Mouse (Mus musculus) G1E (cell line): Measurements from ENCODE around the gene Madd. TPM values are rescaled to one million over a fixed set of nuclear protein-coding genes. Genes with fewer than 3 reads are reported as not detected.

Source experiments
- ATAC-seq: 2 replicates; pipeline ENCODE4 v1.8.0; 2016; ENCODE audit warnings: mild to moderate bottlenecking; ENCODE audit not compliant: insufficient number of reproducible peaks, poor library complexity, low FRiP score, severe bottlenecking; ENCODE audit errors: extremely low read depth
- DNase-seq: peaks from one replicate; pipeline ENCODE4 v3.0.0; 2012; ENCODE audit warnings: low spot score
- H3K27me3 ChIP-seq: 2 replicates; pipeline ENCODE4 v1.6.1; 2012; ENCODE audit warnings: mild to moderate bottlenecking, low read length, inconsistent platforms; ENCODE audit not compliant: insufficient read depth
- H3K36me3 ChIP-seq: replicated peaks from 2 replicates; pipeline ENCODE3; 2012; ENCODE audit warnings: mild to moderate bottlenecking, inconsistent platforms
- H3K4me1 ChIP-seq: 2 replicates; pipeline ENCODE4 v1.6.1; 2012; ENCODE audit warnings: low read depth, low read length, inconsistent platforms, mixed read lengths; ENCODE audit not compliant: insufficient read depth
- H3K4me3 ChIP-seq: 2 replicates; pipeline ENCODE4 v1.5.1; 2012; ENCODE audit warnings: low read depth, mild to moderate bottlenecking, inconsistent platforms, low read length, moderate library complexity, mixed read lengths
- H3K9me3 ChIP-seq: replicated peaks from 2 replicates; pipeline ENCODE4 v1.6.1; 2012; ENCODE audit warnings: inconsistent platforms
- CTCF ChIP-seq: IDR thresholded peaks from 2 replicates; pipeline ENCODE4 v1.5.1; 2012; ENCODE audit warnings: low read depth, low read length, inconsistent platforms, mixed read lengths
- GATA1 ChIP-seq: IDR thresholded peaks from 2 replicates; pipeline ENCODE4 v1.6.1; 2012; ENCODE audit warnings: borderline replicate concordance, low read length, inconsistent platforms, mixed read lengths
- GATA2 ChIP-seq: IDR thresholded peaks from 2 replicates; pipeline ENCODE4 v1.6.1; 2012; ENCODE audit warnings: low read depth, low read length, inconsistent platforms, borderline replicate concordance
- POLR2AphosphoS5 ChIP-seq: IDR thresholded peaks from 2 replicates; pipeline ENCODE4 v1.6.1; 2012; ENCODE audit warnings: low read depth, low read length, inconsistent platforms; ENCODE audit not compliant: insufficient replicate concordance
- TAL1 ChIP-seq: conservative IDR thresholded peaks from 2 replicates; pipeline ENCODE4 v1.6.1; 2012; ENCODE audit warnings: low read depth, low read length, inconsistent platforms, mixed read lengths
- polyA plus RNA-seq: library from polyadenylated mRNA; stranded (reverse); fragments of >175 nt; gene quantifications from 2 replicates; pipeline ENCODE4 v1.2.3, GENCODE M21; 2012
- total RNA-seq, 2 experiments: library from RNA; stranded (forward) in 1 of 2; stranded (reverse) in 1 of 2; fragments of 200-1000 nt in 1 of 2; fragments of >200 nt in 1 of 2; fragmentation: Nextera tagmentation in 1 of 2; gene quantifications; 2 replicates each; pipeline ENCODE4 v1.2.3; 2014 to 2017

Gene Madd
- total and polyA plus RNA-seq, 3 experiments, result 10.4 to 26.7 (median 18.0) TPM

GRCm38 (mm10) chr2:91182016-91182404 is 1.6 kb downstream of the Madd start:
- DNase-seq (no peak), ATAC-seq (no peak)
- peaks cover 23% of the 10 kb centered on the region for H3K36me3 ChIP-seq
- peak overlapping the region; percentile 85 for H3K4me3 ChIP-seq
- H3K9me3 ChIP-seq, result no peaks in the 10 kb centered on the region
- H3K27me3 ChIP-seq, result no peaks in the 10 kb centered on the region
- TF ChIP-seq TAL1 (no peak), GATA2 (no peak), CTCF (no peak), GATA1 (no peak), POLR2AphosphoS5 (no peak)
- peaks cover 35% of the 10 kb centered on the region for H3K4me1 ChIP-seq

- H3K27me3 ChIP-seq, result no peaks in the 10 kb centered on the region
- H3K9me3 ChIP-seq, result no peaks in the 10 kb centered on the region
- no peak for DNase-seq
- no peak for TF ChIP-seq CTCF
- no peak for TF ChIP-seq GATA1
- TF ChIP-seq GATA2, result no peak
- TF ChIP-seq TAL1, result no peak
- TF ChIP-seq POLR2AphosphoS5, result no peak
- peaks cover 36% of the 10 kb centered on the region for H3K36me3 ChIP-seq
- H3K4me3 ChIP-seq, result no peak overlapping the region
- H3K4me1 ChIP-seq, result peaks cover 32% of the 10 kb centered on the region
- no peak for ATAC-seq
These were observed 2.9 kb downstream of the Madd start for GRCm38 (mm10) chr2:91180706-91181105.

GRCm38 (mm10) chr2:91179825-91180224 is 3.8 kb downstream of the Madd start:
- ATAC-seq (no peak), DNase-seq (no peak)
- TF ChIP-seq CTCF (no peak), GATA1 (no peak), GATA2 (no peak)
- no peaks in the 10 kb centered on the region for H3K27me3 ChIP-seq
- peaks cover 28% of the 10 kb centered on the region for H3K4me1 ChIP-seq
- H3K9me3 ChIP-seq, result no peaks in the 10 kb centered on the region
- no peak overlapping the region for H3K4me3 ChIP-seq
- peaks cover 40% of the 10 kb centered on the region for H3K36me3 ChIP-seq

GRCm38 (mm10) chr2:91176234-91176633 is 7.4 kb downstream of the Madd start:
- ATAC-seq (no peak), DNase-seq (no peak)
- TF ChIP-seq CTCF, result no peak
- no peak for TF ChIP-seq POLR2AphosphoS5
- TF ChIP-seq GATA2, result no peak
- TF ChIP-seq GATA1, result no peak
- no peak for TF ChIP-seq TAL1
- no peaks in the 10 kb centered on the region for H3K9me3 ChIP-seq
- H3K27me3 ChIP-seq, result no peaks in the 10 kb centered on the region
- no peak overlapping the region for H3K4me3 ChIP-seq
- H3K4me1 ChIP-seq, result peaks cover 8% of the 10 kb centered on the region; the same call in 1 of the 2 replicates
- peaks cover 72% of the 10 kb centered on the region for H3K36me3 ChIP-seq

GRCm38 (mm10) chr2:91175490-91175889 is 8.1 kb downstream of the Madd start:
- Histone ChIP-seq H3K9me3 (no peaks in the 10 kb centered on the region), H3K27me3 (no peaks in the 10 kb centered on the region), H3K4me1 (peaks cover 1% of the 10 kb centered on the region; the same call in 1 of the 2 replicates), H3K4me3 (no peak overlapping the region), H3K36me3 (peaks cover 76% of the 10 kb centered on the region)
- TF ChIP-seq GATA1, result no peak
- DNase-seq, result no peak
- no peak for ATAC-seq

GRCm38 (mm10) chr2:91169587-91170322 is 13.9 kb downstream of the Madd start:
- H3K36me3 ChIP-seq, result peaks cover 87% of the 10 kb centered on the region
- no peak for TF ChIP-seq CTCF
- no peak for TF ChIP-seq TAL1
- TF ChIP-seq GATA2, result no peak
- TF ChIP-seq GATA1, result no peak
- TF ChIP-seq POLR2AphosphoS5, result no peak
- H3K4me3 ChIP-seq, result no peak overlapping the region
- no peaks in the 10 kb centered on the region for H3K9me3 ChIP-seq
- H3K4me1 ChIP-seq, result no peaks in the 10 kb centered on the region
- DNase-seq (no peak), ATAC-seq (no peak)
- H3K27me3 ChIP-seq, result no peaks in the 10 kb centered on the region

GRCm38 (mm10) chr2:91167629-91168028 is 16.0 kb downstream of the Madd start:
- ATAC-seq (no peak), DNase-seq (no peak)
- Histone ChIP-seq H3K4me3 (no peak overlapping the region), H3K27me3 (no peaks in the 10 kb centered on the region), H3K9me3 (no peaks in the 10 kb centered on the region), H3K4me1 (peaks cover 11% of the 10 kb centered on the region), H3K36me3 (peaks cover 91% of the 10 kb centered on the region)
- TF ChIP-seq POLR2AphosphoS5, result no peak
- no peak for TF ChIP-seq TAL1
- no peak for TF ChIP-seq CTCF
- TF ChIP-seq GATA1, result no peak
- no peak for TF ChIP-seq GATA2
